Mouse (Mus musculus): Measurements from ENCODE around the gene Rps6kl1. TPM values are rescaled to one million over a fixed set of nuclear protein-coding genes. Genes with fewer than 3 reads are reported as not detected.

Rps6kl1 gene
- total and polyA plus RNA-seq, 2 experiments from 2014 or later: 0.11 to 1.1 TPM

GRCm38 (mm10) chr12:85104789-85105188 is 46.3 kb downstream of the Rps6kl1 start:
- H3K4me1 ChIP-seq (ENCODE audit: control insufficient read depth, insufficient read depth): peaks cover 2% of the 10 kb centered on the region; the same call in 1 of the 2 replicates
- no peak overlapping the region for H3K4me2 ChIP-seq (ENCODE audit: low read depth, low read length)
- no peaks in the 10 kb centered on the region for H3K27me3 ChIP-seq (ENCODE audit: control insufficient read depth, insufficient read depth, low read length)
- no peak for TF ChIP-seq EP300 (IDR thresholded peaks at IDR 0.05; ENCODE audit: low read depth)
- TF ChIP-seq CTCF (IDR thresholded peaks at IDR 0.05; ENCODE audit: low read depth): no peak
- H3K27ac ChIP-seq (ENCODE audit: low read depth): no peak overlapping the region
- no peaks in the 10 kb centered on the region for H3K36me3 ChIP-seq (replicated peaks; ENCODE audit: control insufficient read depth, insufficient read depth, low read length)
- WGBS: 86% methylated on average over 8 of the region's 8 CpGs
- H3K9ac ChIP-seq (replicated peaks; ENCODE audit: low read depth, low read length): no peak overlapping the region
- no peaks in the 10 kb centered on the region for H3K9me3 ChIP-seq (replicated peaks; ENCODE audit: control insufficient read depth, low read length)
- no peak for DNase-seq (ENCODE audit: low spot score)
- no peak overlapping the region for H3K4me3 ChIP-seq (ENCODE audit: low read depth, low read length)
- ATAC-seq (ENCODE audit: insufficient read depth, low read depth): no peak

- H3K36me3 ChIP-seq (replicated peaks; ENCODE audit: control insufficient read depth, insufficient read depth, low read length): no peaks in the 10 kb centered on the region
- no peak overlapping the region for H3K4me3 ChIP-seq (ENCODE audit: low read depth, low read length)
- no peaks in the 10 kb centered on the region for H3K27me3 ChIP-seq (ENCODE audit: control insufficient read depth, insufficient read depth, low read length)
- TF ChIP-seq CTCF (IDR thresholded peaks at IDR 0.05; ENCODE audit: low read depth): no peak
- TF ChIP-seq EP300 (IDR thresholded peaks at IDR 0.05; ENCODE audit: low read depth): no peak
- H3K4me2 ChIP-seq (ENCODE audit: low read depth, low read length): no peak overlapping the region
- H3K9me3 ChIP-seq (replicated peaks; ENCODE audit: control insufficient read depth, low read length): no peaks in the 10 kb centered on the region
- 79% methylated on average over 8 of the region's 8 CpGs for WGBS
- no peak for ATAC-seq (ENCODE audit: insufficient read depth, low read depth)
- DNase-seq (ENCODE audit: low spot score): no peak
- H3K4me1 ChIP-seq (ENCODE audit: control insufficient read depth, insufficient read depth): no peaks in the 10 kb centered on the region
- no peak overlapping the region for H3K9ac ChIP-seq (replicated peaks; ENCODE audit: low read depth, low read length)
- no peak overlapping the region for H3K27ac ChIP-seq (ENCODE audit: low read depth)
These were observed 48.0 kb downstream of the Rps6kl1 start for GRCm38 (mm10) chr12:85103096-85103495.

DNA sequence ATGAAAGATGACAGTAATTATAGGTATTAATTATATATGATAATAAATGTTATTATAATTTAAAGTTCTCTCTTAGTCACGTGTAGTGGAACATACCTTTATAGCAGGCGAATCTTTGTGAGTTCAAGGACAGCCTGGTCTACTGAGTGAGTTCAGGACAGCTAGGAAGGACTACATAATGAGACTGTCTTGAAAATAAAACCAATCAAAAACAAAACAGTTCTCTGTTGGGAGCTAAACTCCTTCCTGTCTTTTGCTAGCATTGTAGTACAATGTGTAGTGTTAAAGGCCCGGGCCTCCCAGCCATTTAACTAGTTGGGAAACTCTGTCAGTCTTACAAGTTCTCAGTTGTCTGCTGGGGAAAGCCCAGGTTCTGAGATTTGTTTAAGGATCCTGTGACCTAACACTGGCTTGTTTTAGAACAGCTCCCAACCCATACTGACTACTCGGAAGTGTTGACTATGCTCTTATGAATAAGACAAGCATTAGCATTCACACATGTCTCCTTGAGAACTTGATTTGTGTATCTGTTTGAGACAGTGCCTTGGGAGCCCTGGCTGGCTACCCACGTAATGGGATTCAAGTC is 49.5 kb downstream of the Rps6kl1 start:
- Histone ChIP-seq H3K36me3 (replicated peaks; ENCODE audit: control insufficient read depth, insufficient read depth, low read length) (no peaks in the 10 kb centered on the region), H3K9me3 (replicated peaks; ENCODE audit: control insufficient read depth, low read length) (no peaks in the 10 kb centered on the region), H3K4me3 (ENCODE audit: low read depth, low read length) (no peak overlapping the region), H3K4me1 (ENCODE audit: control insufficient read depth, insufficient read depth) (no peaks in the 10 kb centered on the region), H3K27me3 (ENCODE audit: control insufficient read depth, insufficient read depth, low read length) (no peaks in the 10 kb centered on the region), H3K9ac (replicated peaks; ENCODE audit: low read depth, low read length) (no peak overlapping the region), H3K27ac (ENCODE audit: low read depth) (no peak overlapping the region), H3K4me2 (ENCODE audit: low read depth, low read length) (no peak overlapping the region)
- DNase-seq (ENCODE audit: low spot score) (no peak), ATAC-seq (ENCODE audit: insufficient read depth, low read depth) (no peak)
- no peak for TF ChIP-seq EP300 (IDR thresholded peaks at IDR 0.05; ENCODE audit: low read depth)
- TF ChIP-seq CTCF (IDR thresholded peaks at IDR 0.05; ENCODE audit: low read depth): no peak
- WGBS: 80% methylated on average over 5 of the region's 5 CpGs

- Histone ChIP-seq H3K4me2 (ENCODE audit: low read depth, low read length) (no peak overlapping the region), H3K4me1 (ENCODE audit: control insufficient read depth, insufficient read depth) (no peaks in the 10 kb centered on the region), H3K9me3 (replicated peaks; ENCODE audit: control insufficient read depth, low read length) (no peaks in the 10 kb centered on the region), H3K9ac (replicated peaks; ENCODE audit: low read depth, low read length) (no peak overlapping the region), H3K27me3 (ENCODE audit: control insufficient read depth, insufficient read depth, low read length) (no peaks in the 10 kb centered on the region), H3K36me3 (replicated peaks; ENCODE audit: control insufficient read depth, insufficient read depth, low read length) (no peaks in the 10 kb centered on the region), H3K4me3 (ENCODE audit: low read depth, low read length) (no peak overlapping the region), H3K27ac (ENCODE audit: low read depth) (no peak overlapping the region)
- TF ChIP-seq EP300 (IDR thresholded peaks at IDR 0.05; ENCODE audit: low read depth): no peak
- TF ChIP-seq CTCF (IDR thresholded peaks at IDR 0.05; ENCODE audit: low read depth): no peak
- WGBS: 75% methylated on average over 14 of the region's 14 CpGs
- DNase-seq (ENCODE audit: low spot score) (no peak), ATAC-seq (ENCODE audit: insufficient read depth, low read depth) (no peak)
These were observed 50.1 kb downstream of the Rps6kl1 start for GRCm38 (mm10) chr12:85101001-85101400.

GRCm38 (mm10) chr12:85095859-85096258 is 55.2 kb downstream of the Rps6kl1 start:
- Histone ChIP-seq H3K36me3 (replicated peaks; ENCODE audit: control insufficient read depth, insufficient read depth, low read length) (no peaks in the 10 kb centered on the region), H3K4me3 (ENCODE audit: low read depth, low read length) (no peak overlapping the region), H3K4me1 (ENCODE audit: control insufficient read depth, insufficient read depth) (no peaks in the 10 kb centered on the region; the same call in 1 of the 2 replicates), H3K9me3 (replicated peaks; ENCODE audit: control insufficient read depth, low read length) (no peaks in the 10 kb centered on the region), H3K4me2 (ENCODE audit: low read depth, low read length) (no peak overlapping the region), H3K9ac (replicated peaks; ENCODE audit: low read depth, low read length) (no peak overlapping the region), H3K27me3 (ENCODE audit: control insufficient read depth, insufficient read depth, low read length) (no peaks in the 10 kb centered on the region), H3K27ac (ENCODE audit: low read depth) (no peak overlapping the region)
- no peak for TF ChIP-seq EP300 (IDR thresholded peaks at IDR 0.05; ENCODE audit: low read depth)
- no peak for TF ChIP-seq CTCF (IDR thresholded peaks at IDR 0.05; ENCODE audit: low read depth)
- WGBS: 78% methylated on average over 7 of the region's 7 CpGs
- no peak for ATAC-seq (ENCODE audit: insufficient read depth, low read depth)
- no peak for DNase-seq (ENCODE audit: low spot score)

DNA sequence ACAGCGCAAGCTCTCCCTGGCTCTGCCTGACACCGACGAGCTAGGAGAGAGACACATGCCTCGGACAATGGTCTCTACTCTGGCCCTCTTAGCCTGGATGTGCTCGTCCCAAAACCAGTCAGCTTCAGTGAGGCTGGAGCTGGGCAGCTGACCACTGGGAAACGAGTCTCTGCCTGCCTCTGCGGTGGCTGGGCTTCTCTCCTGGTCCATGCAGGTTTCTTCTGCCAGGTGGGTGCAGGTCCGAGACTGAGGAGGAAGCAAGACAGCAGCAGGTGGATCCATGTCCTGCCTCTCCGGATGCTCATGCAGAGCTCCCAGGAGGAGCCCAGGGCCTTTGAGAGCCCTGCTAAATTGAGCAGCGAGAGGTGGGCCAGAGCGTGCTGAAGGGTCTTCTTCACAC is 55.9 kb downstream of the Rps6kl1 start:
- Histone ChIP-seq H3K4me1 (ENCODE audit: control insufficient read depth, insufficient read depth) (no peaks in the 10 kb centered on the region; the same call in 1 of the 2 replicates), H3K36me3 (replicated peaks; ENCODE audit: control insufficient read depth, insufficient read depth, low read length) (no peaks in the 10 kb centered on the region), H3K27me3 (ENCODE audit: control insufficient read depth, insufficient read depth, low read length) (no peaks in the 10 kb centered on the region), H3K4me3 (ENCODE audit: low read depth, low read length) (no peak overlapping the region), H3K4me2 (ENCODE audit: low read depth, low read length) (no peak overlapping the region), H3K27ac (ENCODE audit: low read depth) (no peak overlapping the region), H3K9me3 (replicated peaks; ENCODE audit: control insufficient read depth, low read length) (no peaks in the 10 kb centered on the region), H3K9ac (replicated peaks; ENCODE audit: low read depth, low read length) (no peak overlapping the region)
- 82% methylated on average over 11 of the region's 11 CpGs for WGBS
- ATAC-seq (ENCODE audit: insufficient read depth, low read depth): no peak
- DNase-seq (ENCODE audit: low spot score): no peak
- no peak for TF ChIP-seq EP300 (IDR thresholded peaks at IDR 0.05; ENCODE audit: low read depth)
- TF ChIP-seq CTCF (IDR thresholded peaks at IDR 0.05; ENCODE audit: low read depth): no peak
